Mouse (Mus musculus): ENCODE measurements at regions not wholly inside any gene's neighbourhood (a gene's known extent, or its start where the extent isn't known, plus 50 kb on each side); places are given as distances from the start of the nearest gene placed in this dataset.

DNA sequence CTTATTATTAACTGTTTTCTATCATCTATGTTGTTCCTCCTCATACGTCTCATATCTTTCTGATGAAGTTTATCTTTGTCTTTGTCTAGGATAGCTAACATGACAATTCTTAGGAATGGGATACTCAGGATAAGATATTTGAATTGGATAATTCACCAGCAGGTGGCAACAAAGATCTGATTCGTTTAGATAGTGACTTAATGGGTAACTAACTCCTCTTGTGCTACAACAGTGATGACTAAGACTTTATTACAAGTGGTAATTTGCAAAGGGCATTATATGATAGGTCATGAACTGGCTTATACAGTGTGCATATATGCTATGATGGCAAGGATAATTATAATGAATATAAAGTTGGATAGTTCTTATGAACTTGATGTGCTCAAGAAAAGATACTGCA lies 1207.9 kb downstream of the Nxph1 start:
- Histone ChIP-seq H3K27me3 (ENCODE audit: insufficient read depth, low read length) (no peaks in the 10 kb centered on the region), H3K4me3 (ENCODE audit: low read depth, low read length) (no peak overlapping the region), H3K27ac (ENCODE audit: low read depth, low read length) (no peak overlapping the region), H3K4me1 (ENCODE audit: insufficient read depth) (no peaks in the 10 kb centered on the region), H3K36me3 (ENCODE audit: insufficient read depth) (no peaks in the 10 kb centered on the region), H3K4me2 (ENCODE audit: low read depth) (no peak overlapping the region), H3K9ac (no peak overlapping the region), H3K9me3 (ENCODE audit: low read length) (no peaks in the 10 kb centered on the region)
- DNase-seq (peak; percentile 62), ATAC-seq (peak; percentile 18; the same call in 1 of the 2 replicates)
- TF ChIP-seq CTCF (IDR thresholded peaks at IDR 0.05; ENCODE audit: low read depth): peak; percentile 54
- WGBS: 62% methylated on average over 2 of the region's 2 CpGs

DNA sequence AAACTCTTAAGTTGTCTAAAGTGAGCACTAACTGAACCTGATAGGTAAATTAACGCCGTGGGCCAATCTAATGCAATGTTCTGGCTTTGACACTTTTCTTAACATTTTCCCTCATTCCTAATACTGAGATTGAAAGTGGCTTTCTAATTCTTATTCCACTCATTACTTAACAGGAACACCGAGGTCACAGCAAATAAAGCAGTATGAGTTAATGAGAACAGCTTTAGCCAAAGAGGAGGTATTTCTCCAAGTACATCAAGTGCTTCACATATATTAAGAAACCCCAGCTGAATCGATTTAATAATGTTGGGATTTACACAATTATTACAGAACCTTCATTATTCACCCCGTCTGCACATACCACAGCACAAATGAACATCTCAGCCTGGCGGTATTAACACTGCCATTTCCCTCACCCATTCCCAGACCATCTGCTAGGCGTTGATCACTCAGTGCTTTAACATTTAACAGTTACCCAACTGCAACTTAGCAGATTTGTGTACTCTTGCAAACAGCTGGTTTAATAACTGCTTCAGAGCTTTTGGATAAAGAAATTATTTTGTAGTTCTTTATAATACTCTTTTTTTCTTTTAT lies 1233.5 kb downstream of the Nxph1 start:
- Histone ChIP-seq H3K4me2 (ENCODE audit: low read depth) (no peak overlapping the region), H3K36me3 (ENCODE audit: insufficient read depth) (no peaks in the 10 kb centered on the region), H3K27ac (ENCODE audit: low read depth, low read length) (no peak overlapping the region), H3K9me3 (ENCODE audit: low read length) (no peaks in the 10 kb centered on the region), H3K9ac (no peak overlapping the region), H3K27me3 (ENCODE audit: insufficient read depth, low read length) (no peaks in the 10 kb centered on the region), H3K4me3 (ENCODE audit: low read depth, low read length) (no peak overlapping the region), H3K4me1 (ENCODE audit: insufficient read depth) (no peaks in the 10 kb centered on the region)
- DNase-seq (peak; percentile 23), ATAC-seq (peak; percentile 62; the same call in 1 of the 2 replicates)
- no peak for TF ChIP-seq CTCF (IDR thresholded peaks at IDR 0.05; ENCODE audit: low read depth)
- WGBS: 37% methylated on average over 7 of the region's 7 CpGs

DNA sequence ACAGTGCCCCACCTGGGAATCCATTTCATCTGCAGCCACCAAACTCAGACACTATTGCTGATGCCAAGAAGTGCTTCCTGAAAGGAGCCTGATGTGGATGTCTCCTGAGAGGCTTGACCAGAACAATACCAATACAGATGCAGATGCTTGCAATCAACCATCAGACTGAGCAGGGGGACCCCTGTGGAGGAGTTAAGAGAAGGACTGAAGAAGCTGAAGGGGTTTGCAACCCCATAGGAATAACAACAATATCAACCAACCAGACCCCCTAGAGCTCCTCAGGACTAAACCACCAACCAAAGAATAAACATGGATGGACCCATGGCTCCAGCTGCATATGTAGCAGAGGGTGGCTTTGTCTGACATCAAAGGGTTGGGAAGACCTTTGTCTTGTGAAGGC lies 1237.7 kb downstream of the Nxph1 start:
- Histone ChIP-seq H3K27ac (ENCODE audit: low read depth, low read length) (no peak overlapping the region), H3K9me3 (ENCODE audit: low read length) (no peaks in the 10 kb centered on the region), H3K36me3 (ENCODE audit: insufficient read depth) (no peaks in the 10 kb centered on the region), H3K4me3 (ENCODE audit: low read depth, low read length) (no peak overlapping the region), H3K27me3 (ENCODE audit: insufficient read depth, low read length) (no peaks in the 10 kb centered on the region), H3K4me1 (ENCODE audit: insufficient read depth) (no peaks in the 10 kb centered on the region), H3K9ac (no peak overlapping the region), H3K4me2 (ENCODE audit: low read depth) (no peak overlapping the region)
- TF ChIP-seq CTCF (IDR thresholded peaks at IDR 0.05; ENCODE audit: low read depth): no peak
- DNase-seq: no peak
- no peak for ATAC-seq

Measured in forebrain, postnatal 0 days (tissue).